Mouse (Mus musculus): Measurements from ENCODE around the gene Efnb3. TPM values are rescaled to one million over a fixed set of nuclear protein-coding genes. Genes with fewer than 3 reads are reported as not detected.
A peak's percentile ranks its signal among the peaks of the same experiment; 100 is the strongest.

Efnb3 gene
- polyA plus RNA-seq, 1 experiment from 2014 or later, result 114 TPM

DNA sequence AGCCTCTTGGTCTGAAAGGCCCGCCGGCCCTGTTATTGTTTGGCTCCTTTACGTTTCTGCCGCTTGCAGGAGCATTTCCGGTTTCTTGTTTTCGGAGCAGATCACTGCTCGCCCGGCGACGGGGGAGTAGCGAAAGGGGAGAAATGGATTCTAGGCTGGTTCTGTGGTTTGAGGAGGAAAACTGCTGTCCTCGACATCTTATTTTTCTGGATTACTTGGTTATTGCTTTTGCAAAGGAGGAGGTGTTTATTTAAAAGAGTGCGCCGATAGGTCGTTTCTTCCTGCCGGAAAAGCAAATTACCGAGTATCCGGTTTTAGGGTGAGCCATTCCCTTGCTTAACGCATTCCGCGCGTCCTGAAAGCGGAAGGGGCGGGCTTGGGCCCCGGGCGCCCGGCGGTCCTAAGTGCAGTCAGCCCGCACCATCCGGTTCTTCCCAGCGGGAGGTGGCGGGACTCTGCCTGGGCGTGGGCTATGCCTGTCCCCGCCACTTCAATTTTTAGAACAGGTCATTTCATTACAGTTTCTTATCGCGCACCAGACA lies 21.2 kb upstream of the Efnb3 start:
- under 1% methylated on average over 36 of the region's 36 CpGs for WGBS
- H3K4me3 ChIP-seq, result peak overlapping the region; percentile 75
- no peaks in the 10 kb centered on the region for H3K9me3 ChIP-seq
- H3K4me2 ChIP-seq (replicated peaks), result peak overlapping the region; percentile 70
- H3K27me3 ChIP-seq, result no peaks in the 10 kb centered on the region
- H3K4me1 ChIP-seq, result peaks cover 42% of the 10 kb centered on the region
- no peaks in the 10 kb centered on the region for H3K36me3 ChIP-seq
- peak overlapping the region; percentile 96 for H3K27ac ChIP-seq (replicated peaks)
- ATAC-seq (replicated peaks), result peak; percentile 80
- H3K9ac ChIP-seq (replicated peaks), result peak overlapping the region; percentile 61

GRCm38 (mm10) chr11:69580572-69581146 lies 20.7 kb upstream of the Efnb3 start:
- Histone ChIP-seq H3K9me3 (no peaks in the 10 kb centered on the region), H3K36me3 (no peaks in the 10 kb centered on the region), H3K4me1 (peaks cover 46% of the 10 kb centered on the region), H3K9ac (replicated peaks) (peak overlapping the region; percentile 61), H3K27me3 (no peaks in the 10 kb centered on the region), H3K4me2 (replicated peaks) (peak overlapping the region; percentile 70), H3K4me3 (peak overlapping the region; percentile 75), H3K27ac (replicated peaks) (peak overlapping the region; percentile 96)
- ATAC-seq (replicated peaks), result peak; percentile 21
- WGBS, result under 1% methylated on average over 25 of the region's 25 CpGs

DNA sequence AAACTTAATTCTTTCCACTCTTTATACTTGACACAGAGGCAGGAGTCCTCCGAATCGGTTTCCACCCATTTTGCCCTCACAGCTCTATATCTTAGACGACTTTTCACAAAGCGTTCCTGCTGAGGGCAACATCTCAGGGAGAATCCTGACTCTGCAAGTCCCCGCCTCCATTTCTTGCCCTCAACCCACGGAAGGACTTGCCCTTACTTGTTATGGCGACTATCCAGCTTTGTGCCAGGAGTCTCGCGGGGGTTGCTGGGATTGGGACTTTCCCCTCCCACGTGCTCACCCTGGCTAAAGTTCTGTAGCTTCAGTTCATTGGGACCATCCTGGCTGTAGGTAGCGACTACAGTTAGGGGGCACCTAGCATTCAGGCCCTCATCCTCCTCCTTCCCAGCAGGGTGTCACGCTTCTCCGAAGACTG lies 20.1 kb upstream of the Efnb3 start, which contains the start of the genes Wrap53 and Trp53:
Gene Wrap53, minus strand, starts transcription at position 165 of the 424 bp plus-strand sequence.
Gene Trp53, plus strand, starts transcription at position 269 of the 424 bp plus-strand sequence.
- H3K4me1 ChIP-seq, result peaks cover 52% of the 10 kb centered on the region
- H3K27ac ChIP-seq (replicated peaks), result peak within 1 kb of the TSS; percentile 96
- H3K4me3 ChIP-seq, result peak within 1 kb of the TSS; percentile 75
- under 1% methylated on average over 13 of the region's 13 CpGs for WGBS
- H3K9me3 ChIP-seq, result no peaks in the 10 kb centered on the region
- no peaks in the 10 kb centered on the region for H3K27me3 ChIP-seq
- H3K4me2 ChIP-seq (replicated peaks), result peak within 1 kb of the TSS; percentile 90
- peak; percentile 40 for ATAC-seq (replicated peaks)
- H3K36me3 ChIP-seq, result no peaks in the 10 kb centered on the region
- peak within 1 kb of the TSS; percentile 88 for H3K9ac ChIP-seq (replicated peaks)

DNA sequence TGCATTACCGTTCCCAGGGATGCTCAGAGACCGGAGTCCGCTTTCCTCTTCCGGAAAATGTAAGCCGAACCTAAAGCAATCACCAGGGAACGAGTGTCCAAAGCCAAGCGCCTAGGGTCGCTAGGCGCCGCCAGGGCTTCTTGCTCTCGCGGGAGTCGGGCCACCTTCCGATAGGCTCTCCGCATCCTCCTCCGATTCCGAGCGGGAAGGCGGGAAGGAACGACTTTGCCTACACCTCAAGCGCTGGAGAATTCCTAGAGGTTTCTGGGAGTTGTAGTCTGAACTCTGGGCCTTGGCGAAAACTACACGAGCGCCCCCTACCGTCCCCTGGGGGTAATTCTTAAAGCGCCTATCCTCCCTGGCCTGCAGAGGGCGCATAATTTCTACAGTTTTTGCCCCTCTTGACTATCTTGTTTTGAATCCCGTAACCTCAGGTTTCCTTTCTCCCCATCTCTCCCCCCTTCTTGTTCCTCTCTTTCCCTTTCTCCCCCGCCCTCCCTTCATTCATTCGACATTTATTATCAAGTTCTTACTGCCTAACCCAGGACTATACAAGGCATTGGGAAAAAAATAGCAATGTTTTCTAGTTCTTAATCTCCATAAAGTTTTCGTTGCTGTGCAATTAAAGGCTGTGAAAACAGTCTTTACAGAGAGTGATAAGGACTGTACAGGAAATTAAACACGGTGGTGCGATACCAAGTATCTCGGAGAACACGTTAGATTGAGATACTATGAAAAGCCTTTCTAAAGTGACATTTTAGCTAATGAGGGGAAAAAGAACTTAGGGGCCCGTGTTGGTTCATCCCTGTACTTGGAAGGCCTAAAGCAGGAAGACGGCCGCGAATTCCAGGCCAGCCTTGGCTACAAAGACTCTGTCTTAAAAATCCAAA lies 19.4 kb upstream of the Efnb3 start:
- Histone ChIP-seq H3K36me3 (no peaks in the 10 kb centered on the region), H3K4me2 (replicated peaks) (peak overlapping the region; percentile 90), H3K4me3 (peak overlapping the region; percentile 75), H3K27me3 (no peaks in the 10 kb centered on the region), H3K4me1 (peaks cover 54% of the 10 kb centered on the region), H3K9ac (replicated peaks) (peak overlapping the region; percentile 88), H3K27ac (replicated peaks) (peak overlapping the region; percentile 96), H3K9me3 (no peaks in the 10 kb centered on the region)
- ATAC-seq (replicated peaks), result peak; percentile 88
- WGBS, result 1% methylated on average over 39 of the region's 39 CpGs

DNA sequence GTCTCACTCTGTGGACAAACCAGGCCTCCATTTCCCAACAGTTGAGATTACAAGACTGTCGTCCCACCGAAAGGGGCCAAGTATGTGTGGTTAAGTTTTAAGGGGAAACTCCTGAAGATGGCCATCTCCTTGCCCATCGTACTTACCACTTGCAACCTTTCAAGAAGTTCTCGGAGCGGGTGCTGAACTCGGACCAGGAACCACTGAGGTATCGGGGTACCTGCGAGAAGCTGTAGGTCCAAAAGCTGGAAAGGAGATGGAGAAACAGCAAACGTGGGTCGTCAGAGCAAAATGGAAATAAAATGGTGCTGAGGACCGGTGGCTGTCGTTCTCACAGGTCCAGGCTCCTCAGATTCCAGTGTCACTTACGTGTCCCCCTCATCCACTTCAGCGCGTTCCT lies 18.3 kb upstream of the Efnb3 start:
- WGBS, result 13% methylated on average over 15 of the region's 15 CpGs
- peak overlapping the region; percentile 96; the same call in 1 of the 2 replicates for H3K27ac ChIP-seq (replicated peaks)
- no peaks in the 10 kb centered on the region for H3K9me3 ChIP-seq
- no peaks in the 10 kb centered on the region for H3K27me3 ChIP-seq
- peak overlapping the region; percentile 88 for H3K9ac ChIP-seq (replicated peaks)
- H3K4me2 ChIP-seq (replicated peaks), result peak overlapping the region; percentile 90
- H3K36me3 ChIP-seq, result no peaks in the 10 kb centered on the region
- H3K4me1 ChIP-seq, result peaks cover 54% of the 10 kb centered on the region
- H3K4me3 ChIP-seq, result peak overlapping the region; percentile 75
- no peak for ATAC-seq (replicated peaks)

DNA sequence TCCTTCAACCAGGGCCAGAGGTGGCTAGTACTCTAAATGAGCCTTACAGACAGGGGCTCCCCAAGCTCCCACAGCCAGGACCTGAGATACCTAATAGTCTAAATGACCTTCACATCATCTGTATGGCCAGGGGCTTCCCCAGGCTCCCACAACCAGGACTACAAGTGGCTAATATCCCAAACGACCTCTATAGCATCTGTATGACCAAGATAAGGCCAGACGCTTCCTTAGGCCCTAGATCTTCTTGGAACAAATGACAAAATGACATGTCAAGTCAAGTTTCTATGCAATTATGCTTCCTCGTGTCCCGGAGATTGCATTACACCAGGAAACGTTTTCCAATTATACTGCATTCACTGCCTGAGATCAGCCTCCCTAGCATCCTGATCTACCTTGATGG lies 16.3 kb upstream of the Efnb3 start:
- no peaks in the 10 kb centered on the region for H3K9me3 ChIP-seq
- no peaks in the 10 kb centered on the region for H3K27me3 ChIP-seq
- H3K36me3 ChIP-seq, result peaks cover 4% of the 10 kb centered on the region
- 83% methylated on average over 5 of the region's 5 CpGs for WGBS
- H3K4me2 ChIP-seq (replicated peaks), result no peak overlapping the region
- H3K27ac ChIP-seq (replicated peaks), result no peak overlapping the region
- no peak for ATAC-seq (replicated peaks)
- H3K4me3 ChIP-seq, result no peak overlapping the region
- H3K4me1 ChIP-seq, result peaks cover 44% of the 10 kb centered on the region
- H3K9ac ChIP-seq (replicated peaks), result no peak overlapping the region

GRCm38 (mm10) chr11:69575220-69575619 lies 15.2 kb upstream of the Efnb3 start:
- H3K27me3 ChIP-seq, result no peaks in the 10 kb centered on the region
- peaks cover 14% of the 10 kb centered on the region for H3K36me3 ChIP-seq
- WGBS, result 68% methylated on average over 3 of the region's 3 CpGs
- no peaks in the 10 kb centered on the region for H3K9me3 ChIP-seq
- ATAC-seq (replicated peaks), result no peak
- peaks cover 44% of the 10 kb centered on the region for H3K4me1 ChIP-seq
- no peak overlapping the region for H3K4me3 ChIP-seq
- H3K27ac ChIP-seq (replicated peaks), result no peak overlapping the region
- no peak overlapping the region for H3K4me2 ChIP-seq (replicated peaks)
- no peak overlapping the region for H3K9ac ChIP-seq (replicated peaks)

DNA sequence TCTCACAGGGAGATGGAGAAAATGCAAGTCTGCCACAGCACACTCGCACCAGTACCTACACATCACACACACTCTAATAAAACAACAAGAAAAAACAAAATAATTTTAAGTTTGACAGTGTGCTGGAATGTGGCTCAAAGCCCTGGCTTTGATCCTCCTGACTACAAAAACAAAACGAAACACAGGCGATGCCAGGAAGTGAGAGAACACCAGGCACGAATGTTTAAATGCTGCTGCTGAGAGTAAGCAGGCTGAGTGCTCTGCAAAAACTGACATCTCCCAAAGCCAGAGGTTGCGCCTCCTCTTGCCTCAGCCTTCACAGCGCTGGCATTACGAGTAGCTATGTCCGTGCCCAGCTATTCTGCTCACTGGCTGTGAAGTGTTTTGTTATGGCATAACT lies 5.1 kb upstream of the Efnb3 start:
- H3K27me3 ChIP-seq, result no peaks in the 10 kb centered on the region
- H3K4me1 ChIP-seq, result peaks cover 15% of the 10 kb centered on the region
- ATAC-seq (replicated peaks), result no peak
- H3K4me2 ChIP-seq (replicated peaks), result no peak overlapping the region
- no peaks in the 10 kb centered on the region for H3K9me3 ChIP-seq
- no peak overlapping the region for H3K9ac ChIP-seq (replicated peaks)
- WGBS, result 82% methylated on average over 8 of the region's 8 CpGs
- H3K36me3 ChIP-seq, result peaks cover 31% of the 10 kb centered on the region; the same call in 1 of the 2 replicates
- H3K27ac ChIP-seq (replicated peaks), result no peak overlapping the region
- no peak overlapping the region for H3K4me3 ChIP-seq

GRCm38 (mm10) chr11:69564391-69564790 lies 4.4 kb upstream of the Efnb3 start:
- Histone ChIP-seq H3K4me3 (no peak overlapping the region), H3K27ac (replicated peaks) (no peak overlapping the region), H3K27me3 (no peaks in the 10 kb centered on the region), H3K9ac (replicated peaks) (no peak overlapping the region), H3K36me3 (peaks cover 25% of the 10 kb centered on the region; the same call in 1 of the 2 replicates), H3K4me2 (replicated peaks) (no peak overlapping the region), H3K4me1 (peaks cover 16% of the 10 kb centered on the region), H3K9me3 (no peaks in the 10 kb centered on the region)
- ATAC-seq (replicated peaks), result no peak
- WGBS, result 26% methylated on average over 3 of the region's 3 CpGs

GRCm38 (mm10) chr11:69563373-69563772 lies 3.4 kb upstream of the Efnb3 start:
- Histone ChIP-seq H3K27me3 (no peaks in the 10 kb centered on the region), H3K9ac (replicated peaks) (no peak overlapping the region), H3K9me3 (no peaks in the 10 kb centered on the region), H3K4me2 (replicated peaks) (no peak overlapping the region), H3K4me3 (no peak overlapping the region), H3K27ac (replicated peaks) (no peak overlapping the region), H3K4me1 (peaks cover 26% of the 10 kb centered on the region), H3K36me3 (peaks cover 25% of the 10 kb centered on the region; the same call in 1 of the 2 replicates)
- WGBS, result 91% methylated on average over 13 of the region's 13 CpGs
- no peak for ATAC-seq (replicated peaks)

DNA sequence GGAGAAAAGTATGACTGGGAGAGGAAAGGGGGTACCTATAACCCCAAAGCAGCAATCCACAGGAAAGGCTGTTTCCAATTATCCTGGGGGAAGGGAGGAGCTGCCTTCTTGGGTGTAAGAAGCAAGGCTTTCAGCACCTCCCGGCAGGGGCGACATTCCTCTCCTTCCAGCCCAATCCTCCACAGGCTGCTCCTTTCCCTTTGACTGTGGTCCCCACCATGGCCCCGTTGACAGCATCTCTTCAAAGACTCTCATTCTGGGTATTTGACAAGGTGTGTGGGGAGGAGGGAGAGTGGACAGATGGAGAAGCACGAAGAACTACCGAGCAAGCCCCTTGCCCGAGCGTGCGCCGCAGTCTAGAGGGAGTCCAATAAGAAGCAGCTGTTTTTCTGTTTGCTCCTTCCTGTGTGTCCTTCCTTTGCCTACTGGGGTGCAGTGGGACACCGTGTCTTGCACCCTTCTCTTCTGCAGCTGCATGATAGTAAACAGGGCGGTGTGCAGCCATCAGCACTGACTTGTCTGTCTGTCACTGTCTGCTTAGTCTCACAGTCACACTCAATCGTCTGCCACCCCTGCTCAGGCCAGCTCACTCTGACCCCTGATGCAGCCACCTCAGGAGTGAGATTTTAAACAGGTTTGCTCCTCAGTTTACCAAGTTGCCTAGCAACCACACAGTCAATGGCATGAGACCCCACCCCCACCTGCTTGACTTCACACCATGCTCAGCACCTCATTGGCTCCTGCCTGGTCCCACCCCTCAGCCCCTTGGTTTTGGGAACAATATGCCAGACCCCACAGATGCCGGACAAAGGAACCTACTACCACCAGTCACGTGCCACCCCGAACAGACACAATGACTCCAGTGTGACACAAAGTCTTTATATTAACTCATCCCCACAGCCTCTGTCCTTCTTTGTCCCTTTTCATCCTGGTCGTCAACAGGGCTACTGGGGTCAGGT lies 1.2 kb upstream of the Efnb3 start:
- peak overlapping the region; percentile 82 for H3K27ac ChIP-seq (replicated peaks)
- H3K4me2 ChIP-seq (replicated peaks), result peak overlapping the region; percentile 92
- H3K4me3 ChIP-seq, result peak overlapping the region; percentile 79
- H3K36me3 ChIP-seq, result peaks cover 17% of the 10 kb centered on the region; the same call in 1 of the 2 replicates
- peaks cover 48% of the 10 kb centered on the region for H3K4me1 ChIP-seq
- WGBS, result 25% methylated on average over 16 of the region's 16 CpGs
- H3K9ac ChIP-seq (replicated peaks), result peak overlapping the region; percentile 95
- H3K9me3 ChIP-seq, result no peaks in the 10 kb centered on the region
- no peaks in the 10 kb centered on the region for H3K27me3 ChIP-seq
- peak; percentile 38 for ATAC-seq (replicated peaks)
